Mouse (Mus musculus): ENCODE measurements at regions not wholly inside any gene's neighbourhood (a gene's known extent, or its start where the extent isn't known, plus 50 kb on each side); places are given as distances from the start of the nearest gene placed in this dataset.

DNA sequence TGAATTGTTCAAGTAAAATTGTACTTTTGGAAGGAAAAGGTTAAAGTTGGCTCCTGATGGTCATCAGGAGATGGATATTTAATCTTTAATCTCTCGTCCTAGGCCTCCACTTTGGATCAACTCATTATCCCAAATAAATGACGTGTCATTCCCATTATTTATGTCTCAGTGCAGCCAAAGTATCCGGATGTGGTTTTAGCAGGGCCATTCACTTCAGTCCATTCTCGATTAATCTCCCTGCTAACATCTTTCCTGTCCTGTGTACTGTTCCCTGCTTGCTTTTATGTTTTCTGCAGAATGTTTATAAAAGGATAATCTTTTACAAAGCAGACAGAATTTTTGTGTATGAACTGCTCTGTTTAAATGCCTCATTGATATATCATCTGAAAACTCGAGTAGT lies 60.4 kb upstream of the Prox1 start:
- TF ChIP-seq CTCF (IDR thresholded peaks at IDR 0.05; ENCODE audit: extremely low read depth, insufficient read length, insufficient replicate concordance, low read depth, low read length) (no peak), POLR2A (IDR thresholded peaks at IDR 0.05; ENCODE audit: low read depth, low read length) (no peak)
